ENCODE assay signal across 15 mouse cellular contexts in the genomic region with DNA sequence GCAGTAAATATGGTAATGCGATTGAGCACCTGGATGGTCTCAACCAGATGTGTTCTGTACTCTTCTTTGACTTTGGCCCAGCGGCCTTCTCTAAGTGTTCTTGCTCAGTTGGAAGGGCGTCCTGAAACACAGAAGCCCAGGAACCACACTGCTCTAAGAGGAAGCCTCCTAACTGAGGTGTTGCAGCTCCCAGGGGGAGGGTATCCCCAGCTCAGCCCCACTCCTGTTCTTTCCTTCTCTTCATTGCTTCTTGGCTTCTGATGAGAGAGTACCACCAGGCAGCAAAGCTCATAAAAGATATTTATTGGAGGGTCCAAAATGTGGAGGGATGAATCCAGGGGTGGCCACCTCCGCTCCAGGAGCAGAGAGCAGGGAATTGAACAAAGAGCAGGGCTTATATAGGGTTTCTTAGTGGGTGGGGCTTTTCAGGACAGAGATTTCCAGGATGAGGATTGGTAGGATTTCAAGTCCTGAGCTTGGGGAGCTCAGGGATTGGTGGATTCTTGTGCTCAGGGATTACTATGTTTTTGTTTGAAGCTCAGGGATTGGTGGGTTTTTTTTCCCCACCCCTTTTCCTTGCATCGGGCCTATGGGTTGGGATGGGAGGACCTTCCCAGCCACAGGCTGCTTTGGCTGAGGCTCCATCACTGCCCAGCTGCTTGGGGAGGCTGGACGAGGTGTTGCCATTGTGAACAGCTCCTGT. TPM values are rescaled to one million over a fixed set of nuclear protein-coding genes. Genes with fewer than 3 reads are reported as not detected.
DNase-seq lines count a peak whose midpoint lies in the region; ATAC-seq lines count a peak whose summit lies in the region.
"Had no signal": no experiment of that assay in that cellular context is flagged by ENCODE, and none has a peak within 500 bp of the region (broad histone marks: within the 10 kb centered on the region; RNA-seq: fewer than 3 reads in every experiment).

No protein-coding gene starts in this region.

- H3K36me3 ChIP-seq in forebrain, embryonic 10.5 days (replicated peaks), result peaks cover 13% of the 10 kb centered on the region
- no peaks in the 10 kb centered on the region for H3K36me3 ChIP-seq in forebrain, embryonic 15.5 days
- H3K36me3 ChIP-seq in liver, embryonic 12.5 days, result no peaks in the 10 kb centered on the region; the same call in 1 of the 2 replicates
- H3K36me3 ChIP-seq: intestine, embryonic 15.5 days; liver, embryonic 15.5 days had no signal

- no peak overlapping the region for H3K9ac ChIP-seq in forebrain, embryonic 15.5 days (replicated peaks)
- H3K9ac ChIP-seq in liver, embryonic 12.5 days, result no peak overlapping the region

- H3K4me3 ChIP-seq in forebrain, embryonic 10.5 days, result peak overlapping the region; percentile 95; the same call in 1 of the 2 replicates
- H3K4me3 ChIP-seq in forebrain, embryonic 15.5 days, result no peak overlapping the region
- H3K4me3 ChIP-seq in liver, embryonic 12.5 days, result no peak overlapping the region

- no peaks in the 10 kb centered on the region for H3K9me3 ChIP-seq in forebrain, embryonic 10.5 days
- no peaks in the 10 kb centered on the region for H3K9me3 ChIP-seq in forebrain, embryonic 15.5 days
- H3K9me3 ChIP-seq in liver, embryonic 12.5 days (replicated peaks), result no peaks in the 10 kb centered on the region
- H3K9me3 ChIP-seq: intestine, embryonic 15.5 days; liver, embryonic 15.5 days had no signal

- H3K4me1 ChIP-seq in forebrain, embryonic 10.5 days, result peaks cover 38% of the 10 kb centered on the region
- peaks cover 29% of the 10 kb centered on the region for H3K4me1 ChIP-seq in forebrain, embryonic 15.5 days
- H3K4me1 ChIP-seq in liver, embryonic 12.5 days, result peaks cover 46% of the 10 kb centered on the region

- no peak overlapping the region for H3K4me2 ChIP-seq in forebrain, embryonic 15.5 days (replicated peaks)
- H3K4me2 ChIP-seq in liver, embryonic 12.5 days, result peak overlapping the region; percentile 100; the same call in 1 of the 2 replicates

- no peak for ATAC-seq in forebrain, embryonic 15.5 days (replicated peaks)
- no peak for ATAC-seq in liver, embryonic 12.5 days

- H3K27ac ChIP-seq in forebrain, embryonic 10.5 days, result no peak overlapping the region
- H3K27ac ChIP-seq in forebrain, embryonic 15.5 days (replicated peaks), result no peak overlapping the region
- H3K27ac ChIP-seq in liver, embryonic 12.5 days, result no peak overlapping the region
- H3K27ac ChIP-seq: liver, embryonic 15.5 days had no signal

- WGBS in forebrain, embryonic 10.5 days, result 86% methylated on average over 6 of the region's 6 CpGs
- 90% methylated on average over 6 of the region's 6 CpGs for WGBS in forebrain, embryonic 15.5 days
- WGBS in liver, embryonic 12.5 days (ENCODE audit: insufficient replicate concordance), result 76% methylated on average over 6 of the region's 6 CpGs

- no peaks in the 10 kb centered on the region for H3K27me3 ChIP-seq in forebrain, embryonic 10.5 days (ENCODE audit: poor library complexity, severe bottlenecking)
- H3K27me3 ChIP-seq in forebrain, embryonic 15.5 days, result no peaks in the 10 kb centered on the region
- H3K27me3 ChIP-seq in liver, embryonic 12.5 days (replicated peaks), result no peaks in the 10 kb centered on the region
- H3K27me3 ChIP-seq: intestine, embryonic 15.5 days had no signal

- DNase-seq in forebrain, embryonic 10.5 days (ENCODE audit: extremely low spot score, low spot score), result no peak
- no peak for DNase-seq in liver
- DNase-seq in 416B (ENCODE audit: low read depth), result peak; percentile 37
- peak; percentile 83 for DNase-seq in ZHBTc4 (ENCODE audit: low read depth, low spot score)
- DNase-seq in frontal cortex, postnatal 25 days (ENCODE audit: low spot score in 2 of 2), result no peak
- DNase-seq in thymus, postnatal 25 days, result no peak
- DNase-seq: cerebellum, adult 11 months; kidney, postnatal 10 days; layer of hippocampus, adult 9-11 months; right cerebral cortex, postnatal 4 days; thymus, postnatal 4 days had no signal

RNA-seq across cellular contexts. Expression of gene Cep68, which starts 1.4 kb away (rescaled TPM):
- 43.2 and 45.3 TPM in 2 replicates for polyA plus RNA-seq in forebrain, embryonic 10.5 days (2016; fragmentation: Nextera tagmentation; extraction: Ambion mirVana)
- polyA plus RNA-seq in forebrain, embryonic 15.5 days (2015; fragmentation: Nextera tagmentation; extraction: Ambion mirVana), result 26.3 and 28.8 TPM in 2 replicates
- 14.3 and 15.1 TPM in 2 replicates for polyA plus RNA-seq in liver, embryonic 12.5 days (2016; fragmentation: Nextera tagmentation; extraction: Ambion mirVana)

RNA-seq across cellular contexts. Expression of gene Rab1a, which starts 49.4 kb away (rescaled TPM):
- 200 and 210 TPM in 2 replicates for polyA plus RNA-seq in forebrain, embryonic 10.5 days (2016; fragmentation: Nextera tagmentation; extraction: Ambion mirVana)
- polyA plus RNA-seq in forebrain, embryonic 15.5 days (2015; fragmentation: Nextera tagmentation; extraction: Ambion mirVana), result 308 and 314 TPM in 2 replicates
- 130 and 132 TPM in 2 replicates for polyA plus RNA-seq in liver, embryonic 12.5 days (2016; fragmentation: Nextera tagmentation; extraction: Ambion mirVana)

Comparison
In these comparisons a context has a peak if more than half of its experiments do, and no peak if none do; other contexts are left out.
1. DNase-seq: peak in 416B (single experiment) and ZHBTc4 (single experiment); none in forebrain, embryonic 10.5 days (single experiment), liver (single experiment), frontal cortex, postnatal 25 days (0 of 2) and thymus, postnatal 25 days (single experiment).